In genomic region chr8:106736861-106737662, GRCm38 (mm10) we compare ENCODE assay signal across 15 mouse cellular contexts. TPM values are rescaled to one million over a fixed set of nuclear protein-coding genes. Genes with fewer than 3 reads are reported as not detected.
A peak's percentile ranks its signal among the peaks of the same experiment; 100 is the strongest.
DNase-seq lines count a peak whose midpoint lies in the region; ATAC-seq lines count a peak whose summit lies in the region.
"Had no signal": no experiment of that assay in that cellular context is flagged by ENCODE, and none has a peak within 500 bp of the region (broad histone marks: within the 10 kb centered on the region; RNA-seq: fewer than 3 reads in every experiment).

No protein-coding gene starts in this region.

- DNase-seq in liver (peak; percentile 19), MEL-GATA-1-ER (ENCODE audit: extremely low read depth, low read depth) (peak; percentile 1)
- peak; percentile 68 for DNase-seq in splenic B cell, adult 2 months (ENCODE audit: low read depth, low spot score)
- no peak for DNase-seq in cerebellum, adult 9-11 months
- DNase-seq in left cerebral cortex, adult 11 months (ENCODE audit: low spot score) = no peak
- DNase-seq: adrenal gland, adult 8-10 months; heart, adult 2 months; heart, postnatal 10 days; midbrain, embryonic 14.5 days had no signal

- no peaks in the 10 kb centered on the region for H3K9me3 ChIP-seq in liver, embryonic 12.5 days (replicated peaks)
- no peaks in the 10 kb centered on the region for H3K9me3 ChIP-seq in megakaryocyte, embryonic 14.5 days
- H3K9me3 ChIP-seq: neural tube, embryonic 12.5 days had no signal

- no peak overlapping the region for H3K9ac ChIP-seq in liver, embryonic 12.5 days
- H3K9ac ChIP-seq: neural tube, embryonic 12.5 days had no signal

- H3K4me1 ChIP-seq in liver, embryonic 12.5 days = no peaks in the 10 kb centered on the region
- peaks cover 6% of the 10 kb centered on the region for H3K4me1 ChIP-seq in megakaryocyte, embryonic 14.5 days
- H3K4me1 ChIP-seq: neural tube, embryonic 12.5 days had no signal

- peaks cover 33% of the 10 kb centered on the region for H3K36me3 ChIP-seq in liver, embryonic 12.5 days
- peaks cover 9% of the 10 kb centered on the region for H3K36me3 ChIP-seq in megakaryocyte, embryonic 14.5 days (replicated peaks; ENCODE audit: low read length)
- peaks cover 6% of the 10 kb centered on the region for H3K36me3 ChIP-seq in splenic B cell, adult 2 months (ENCODE audit: control insufficient read depth, insufficient read depth, low read length, poor library complexity, severe bottlenecking)

- no peak overlapping the region for H3K4me2 ChIP-seq in liver, embryonic 12.5 days
- H3K4me2 ChIP-seq: neural tube, embryonic 12.5 days had no signal

- no peak for ATAC-seq in liver, embryonic 12.5 days
- no peak for ATAC-seq in cerebellum, adult (ENCODE audit: insufficient number of reproducible peaks, low FRiP score, low TSS enrichment)
- ATAC-seq: CD4-positive, CD25-positive, alpha-beta regulatory T cell, adult 4 months had no signal

- H3K27ac ChIP-seq in liver, embryonic 12.5 days = no peak overlapping the region
- H3K27ac ChIP-seq: heart, adult 2 months; kidney, postnatal 0 days; neural tube, embryonic 12.5 days had no signal

- H3K27me3 ChIP-seq in liver, embryonic 12.5 days (replicated peaks) = no peaks in the 10 kb centered on the region
- H3K27me3 ChIP-seq in megakaryocyte, embryonic 14.5 days (replicated peaks) = peaks cover 5% of the 10 kb centered on the region
- H3K27me3 ChIP-seq in splenic B cell, adult 2 months (ENCODE audit: control insufficient read depth, insufficient read depth, low read length, poor library complexity, severe bottlenecking) = no peaks in the 10 kb centered on the region
- H3K27me3 ChIP-seq: neural tube, embryonic 12.5 days had no signal

- 42% methylated on average over 13 of the region's 13 CpGs for WGBS in liver, embryonic 12.5 days (ENCODE audit: insufficient replicate concordance)

- H3K4me3 ChIP-seq in liver, embryonic 12.5 days = no peak overlapping the region
- peak overlapping the region; percentile 81 for H3K4me3 ChIP-seq in megakaryocyte, embryonic 14.5 days (replicated peaks)
- H3K4me3 ChIP-seq: heart, adult 2 months; neural tube, embryonic 12.5 days had no signal

RNA-seq across cellular contexts. Expression of gene Tango6, which starts 54.2 kb away (rescaled TPM):
- 6.0 and 6.4 TPM in 2 replicates for polyA plus RNA-seq in liver, embryonic 12.5 days (2016; fragmentation: Nextera tagmentation; extraction: Ambion mirVana)
- 0.22 TPM in 1 of 2 replicates, not detected in the other for polyA plus RNA-seq in megakaryocyte, embryonic 14.5 days (2012; ENCODE audit: insufficient read depth, low replicate concordance)

Comparison
In these comparisons a context has a peak if more than half of its experiments do, and no peak if none do; other contexts are left out.
1. DNase-seq: peak in liver (single experiment), MEL-GATA-1-ER (single experiment) and splenic B cell, adult 2 months (single experiment); none in cerebellum, adult 9-11 months (single experiment) and left cerebral cortex, adult 11 months (single experiment).